Mouse (Mus musculus): ENCODE results near the gene Scly. TPM values are rescaled to one million over a fixed set of nuclear protein-coding genes. Genes with fewer than 3 reads are reported as not detected.

Scly gene
- polyA plus RNA-seq, 1 experiment from 2014 or later, result 23.7 TPM

DNA sequence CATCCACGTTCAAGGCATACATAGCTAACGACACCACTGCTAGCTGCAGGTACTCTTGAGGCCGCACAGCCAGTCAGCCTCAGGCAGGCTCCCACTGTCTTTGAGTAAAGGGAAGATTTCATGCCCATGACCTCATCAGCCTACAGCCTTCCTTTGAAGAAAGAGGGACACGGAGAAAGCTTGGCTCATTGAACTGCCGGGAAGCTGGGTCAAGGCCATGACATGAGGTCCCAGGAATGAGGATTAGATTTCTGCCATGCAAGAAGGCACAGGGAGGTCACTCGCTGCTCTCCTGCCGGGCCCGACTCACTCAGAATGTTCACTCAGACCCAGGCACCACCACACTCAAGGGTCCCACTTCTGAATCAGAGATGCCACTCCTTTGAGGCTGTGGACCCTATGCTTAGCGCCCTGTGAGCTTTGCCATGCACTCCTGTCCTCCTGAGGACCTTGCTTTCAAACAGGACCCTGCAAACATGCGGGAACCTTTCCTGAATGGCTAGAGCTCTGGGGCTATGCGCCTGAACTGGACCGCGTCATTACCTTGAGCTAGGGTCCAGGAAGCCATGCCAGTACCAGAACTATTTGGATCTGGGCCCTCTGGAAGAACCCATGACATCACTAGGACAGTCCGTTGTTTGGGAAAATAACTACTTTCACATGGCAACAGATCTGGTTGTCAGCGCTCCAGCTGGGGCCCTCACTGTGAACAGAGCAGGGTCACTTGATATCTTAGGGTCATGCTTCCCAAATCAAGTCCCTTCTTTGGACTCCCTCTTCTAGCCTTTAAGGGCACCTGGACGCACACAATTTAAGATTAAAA is 66.9 kb downstream of the Scly start:
- Histone ChIP-seq H3K36me3 (ENCODE audit: insufficient read depth, low read length) (0 out of 2 replicates have a peak, but pooled peaks cover 3% of the 10 kb centered on the region), H3K4me2 (ENCODE audit: low read length) (no peak overlapping the region), H3K9ac (ENCODE audit: low read depth, low read length) (no peak overlapping the region), H3K4me1 (replicated peaks; ENCODE audit: insufficient read depth, low read length) (0 out of 2 replicates have a peak, but pooled peaks cover 3% of the 10 kb centered on the region), H3K27ac (no peak overlapping the region), H3K9me3 (replicated peaks; ENCODE audit: low read length) (no peaks in the 10 kb centered on the region), H3K27me3 (ENCODE audit: insufficient read depth, low read length) (no peaks in the 10 kb centered on the region), H3K4me3 (replicated peaks; ENCODE audit: low read depth, low read length) (no peak overlapping the region)
- no peak for TF ChIP-seq CTCF (IDR thresholded peaks at IDR 0.05; ENCODE audit: low read depth)
- 69% methylated on average over 16 of the region's 16 CpGs for WGBS
- DNase-seq (ENCODE audit: low spot score) (peak; percentile 19), ATAC-seq (replicated peaks; ENCODE audit: low FRiP score, low read depth) (no peak)

DNA sequence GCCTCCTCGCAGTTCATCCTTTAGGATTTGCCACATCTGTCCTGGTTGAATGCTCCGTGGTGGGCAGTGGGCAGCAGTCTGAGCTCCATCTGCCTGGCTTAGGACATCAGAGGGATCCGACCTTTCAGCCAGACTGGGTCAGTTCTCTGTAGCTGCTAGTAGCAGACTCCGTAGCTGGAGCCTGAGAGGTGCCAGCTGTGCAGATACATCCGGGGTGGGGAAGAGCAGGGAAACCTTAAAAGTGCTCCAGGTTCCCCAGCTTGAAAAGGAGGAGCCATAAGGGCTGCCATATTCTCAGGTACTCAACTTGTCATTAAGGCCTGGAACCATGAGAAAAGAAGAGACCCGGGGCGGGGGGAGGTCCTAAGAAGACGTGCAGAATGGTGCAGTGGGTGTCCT is 67.7 kb downstream of the Scly start:
- TF ChIP-seq CTCF (IDR thresholded peaks at IDR 0.05; ENCODE audit: low read depth), result no peak
- H3K4me2 ChIP-seq (ENCODE audit: low read length), result peak overlapping the region; percentile 89
- ATAC-seq (replicated peaks; ENCODE audit: low FRiP score, low read depth), result no peak; the same call in 1 of the 2 replicates
- DNase-seq (ENCODE audit: low spot score), result no peak
- 0 out of 2 replicates have a peak, but pooled peaks cover 3% of the 10 kb centered on the region for H3K4me1 ChIP-seq (replicated peaks; ENCODE audit: insufficient read depth, low read length)
- peak overlapping the region; percentile 59; the same call in 1 of the 2 replicates for H3K9ac ChIP-seq (ENCODE audit: low read depth, low read length)
- H3K36me3 ChIP-seq (ENCODE audit: insufficient read depth, low read length), result 0 out of 2 replicates have a peak, but pooled peaks cover 5% of the 10 kb centered on the region
- H3K4me3 ChIP-seq (replicated peaks; ENCODE audit: low read depth, low read length), result peak overlapping the region; percentile 37; the same call in 1 of the 2 replicates
- H3K9me3 ChIP-seq (replicated peaks; ENCODE audit: low read length), result no peaks in the 10 kb centered on the region
- WGBS, result 26% methylated on average over 8 of the region's 8 CpGs
- no peak overlapping the region for H3K27ac ChIP-seq
- H3K27me3 ChIP-seq (ENCODE audit: insufficient read depth, low read length), result no peaks in the 10 kb centered on the region

DNA sequence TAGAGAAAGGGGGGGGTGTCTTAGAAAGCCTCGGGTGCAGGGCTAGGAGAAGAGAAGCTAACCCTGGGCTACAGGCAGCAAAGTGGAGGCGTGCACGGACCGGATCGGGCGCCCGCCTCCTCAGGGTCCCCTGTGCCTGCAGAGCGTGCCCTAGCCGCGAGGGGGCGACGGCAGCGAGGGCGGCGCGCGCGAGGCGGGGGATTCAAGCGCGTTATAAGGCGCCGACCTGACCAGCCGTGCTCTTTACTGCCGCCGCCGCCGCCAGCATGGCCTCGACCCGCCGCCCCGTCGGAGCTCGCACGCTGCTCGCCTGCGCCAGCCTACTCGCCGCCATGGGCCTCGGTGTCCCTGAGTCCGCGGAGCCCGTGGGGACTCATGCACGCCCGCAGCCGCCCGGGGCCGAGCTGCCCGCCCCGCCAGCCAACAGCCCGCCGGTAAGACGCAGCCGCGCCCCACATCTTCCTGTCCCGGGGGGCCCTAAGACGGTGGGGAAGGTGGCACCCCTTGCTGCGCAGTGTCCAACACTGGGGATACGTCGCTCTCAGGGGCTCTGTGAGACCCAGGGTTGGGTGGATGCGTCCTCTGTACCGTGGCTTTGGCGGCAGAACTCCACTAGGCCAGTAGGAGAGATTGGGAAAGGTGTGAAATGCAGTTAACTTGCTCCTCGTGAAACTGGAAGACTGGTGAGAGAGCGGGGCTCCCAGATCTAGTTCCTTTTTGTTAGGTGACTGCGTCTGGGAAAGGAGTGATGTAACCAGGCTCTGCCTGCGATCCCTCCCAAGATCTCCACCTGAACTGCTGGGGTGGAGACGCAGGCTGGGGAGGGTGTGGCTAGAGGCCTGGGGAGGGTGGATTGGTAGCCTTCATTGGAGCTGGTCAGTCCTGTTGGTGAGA is 68.3 kb downstream of the Scly start, which contains the start of gene Erfe:
Gene Erfe (plus strand): TSS at position 216 of the 894 bp plus-strand sequence.
- under 1% methylated on average over 59 of the region's 68 CpGs for WGBS
- Histone ChIP-seq H3K9ac (ENCODE audit: low read depth, low read length) (peak within 1 kb of the TSS; percentile 59), H3K9me3 (replicated peaks; ENCODE audit: low read length) (no peaks in the 10 kb centered on the region), H3K36me3 (ENCODE audit: insufficient read depth, low read length) (0 out of 2 replicates have a peak, but pooled peaks cover 11% of the 10 kb centered on the region), H3K27me3 (ENCODE audit: insufficient read depth, low read length) (no peaks in the 10 kb centered on the region), H3K27ac (no peak within 1 kb of the TSS), H3K4me1 (replicated peaks; ENCODE audit: insufficient read depth, low read length) (0 out of 2 replicates have a peak, but pooled peaks cover 3% of the 10 kb centered on the region), H3K4me3 (replicated peaks; ENCODE audit: low read depth, low read length) (peak within 1 kb of the TSS; percentile 37), H3K4me2 (ENCODE audit: low read length) (peak within 1 kb of the TSS; percentile 89)
- TF ChIP-seq CTCF (IDR thresholded peaks at IDR 0.05; ENCODE audit: low read depth), result peak; percentile 80
- DNase-seq (ENCODE audit: low spot score) (peak; percentile 75), ATAC-seq (replicated peaks; ENCODE audit: low FRiP score, low read depth) (peak; percentile 52)

DNA sequence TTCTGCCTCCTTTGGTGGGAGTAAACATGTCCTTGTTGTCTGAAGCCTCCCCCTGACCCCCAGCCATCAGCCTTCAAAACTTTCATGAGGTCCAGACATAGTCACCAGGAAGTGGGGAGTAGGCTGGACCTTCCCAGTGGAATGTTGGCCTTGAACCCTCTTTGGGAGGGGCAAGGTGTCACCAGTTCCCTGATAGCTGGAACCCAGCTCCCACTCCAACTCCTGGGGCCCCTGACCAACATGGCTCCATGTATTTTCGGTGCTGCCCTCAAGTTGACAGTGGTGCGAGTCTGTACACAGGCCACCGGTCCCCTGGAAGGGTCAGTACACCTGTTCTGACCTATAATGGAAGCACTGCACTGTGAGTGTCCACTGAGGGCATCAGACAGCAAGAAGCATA is 69.2 kb downstream of the Scly start:
- Histone ChIP-seq H3K4me3 (replicated peaks; ENCODE audit: low read depth, low read length) (no peak overlapping the region), H3K27ac (no peak overlapping the region), H3K9ac (ENCODE audit: low read depth, low read length) (no peak overlapping the region), H3K27me3 (ENCODE audit: insufficient read depth, low read length) (no peaks in the 10 kb centered on the region), H3K36me3 (ENCODE audit: insufficient read depth, low read length) (peaks cover 18% of the 10 kb centered on the region), H3K9me3 (replicated peaks; ENCODE audit: low read length) (no peaks in the 10 kb centered on the region), H3K4me2 (ENCODE audit: low read length) (no peak overlapping the region), H3K4me1 (replicated peaks; ENCODE audit: insufficient read depth, low read length) (0 out of 2 replicates have a peak, but pooled peaks cover 3% of the 10 kb centered on the region)
- ATAC-seq (replicated peaks; ENCODE audit: low FRiP score, low read depth) (no peak), DNase-seq (ENCODE audit: low spot score) (no peak)
- TF ChIP-seq CTCF (IDR thresholded peaks at IDR 0.05; ENCODE audit: low read depth), result no peak
- 100% methylated on average over 3 of the region's 3 CpGs for WGBS

DNA sequence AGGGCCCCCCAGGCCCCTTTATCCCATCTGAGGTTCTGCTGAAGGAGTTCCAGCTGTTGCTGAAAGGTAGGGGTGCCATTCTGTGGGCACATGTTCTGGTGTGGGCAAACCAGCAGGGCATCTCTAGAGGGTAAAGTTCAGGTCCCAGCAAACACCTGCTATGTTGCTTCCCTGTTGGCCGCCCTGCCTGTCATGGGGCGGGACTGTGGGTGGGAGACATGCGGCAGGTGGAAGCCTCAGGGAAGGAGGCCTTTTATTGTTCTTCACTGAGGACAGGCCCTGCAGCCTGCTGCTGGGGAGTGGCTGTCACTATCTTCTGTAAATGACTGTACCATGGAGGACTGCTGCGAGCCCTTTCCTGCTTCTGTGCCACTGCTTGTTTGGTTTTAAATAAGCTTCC is 71.3 kb downstream of the Scly start:
- Histone ChIP-seq H3K4me2 (ENCODE audit: low read length) (no peak overlapping the region), H3K4me3 (replicated peaks; ENCODE audit: low read depth, low read length) (no peak overlapping the region), H3K9ac (ENCODE audit: low read depth, low read length) (no peak overlapping the region), H3K36me3 (ENCODE audit: insufficient read depth, low read length) (peaks cover 35% of the 10 kb centered on the region), H3K9me3 (replicated peaks; ENCODE audit: low read length) (no peaks in the 10 kb centered on the region), H3K4me1 (replicated peaks; ENCODE audit: insufficient read depth, low read length) (0 out of 2 replicates have a peak, but pooled peaks cover 3% of the 10 kb centered on the region), H3K27me3 (ENCODE audit: insufficient read depth, low read length) (no peaks in the 10 kb centered on the region), H3K27ac (no peak overlapping the region)
- TF ChIP-seq CTCF (IDR thresholded peaks at IDR 0.05; ENCODE audit: low read depth), result no peak
- 56% methylated on average over 4 of the region's 4 CpGs for WGBS
- no peak for ATAC-seq (replicated peaks; ENCODE audit: low FRiP score, low read depth)
- DNase-seq (ENCODE audit: low spot score), result no peak

DNA sequence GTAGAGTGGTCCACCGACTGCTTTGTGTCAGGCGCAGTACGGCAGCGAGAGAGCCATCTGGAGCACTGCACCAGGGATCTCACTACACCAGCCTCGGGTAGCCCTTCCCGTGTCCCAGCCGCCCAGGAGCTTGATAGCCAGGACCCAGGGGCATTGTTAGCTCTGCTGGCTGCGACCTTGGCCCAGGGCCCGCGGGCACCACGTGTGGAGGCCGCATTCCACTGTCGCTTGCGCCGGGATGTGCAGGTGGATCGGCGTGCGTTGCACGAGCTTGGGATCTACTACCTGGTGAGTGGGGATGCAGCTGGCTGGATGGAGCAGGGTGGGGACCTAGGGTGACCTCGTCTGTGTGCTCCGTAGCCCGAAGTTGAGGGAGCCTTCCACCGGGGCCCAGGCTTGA is 71.9 kb downstream of the Scly start:
- H3K27ac ChIP-seq, result no peak overlapping the region
- no peak for ATAC-seq (replicated peaks; ENCODE audit: low FRiP score, low read depth)
- no peaks in the 10 kb centered on the region for H3K9me3 ChIP-seq (replicated peaks; ENCODE audit: low read length)
- H3K4me2 ChIP-seq (ENCODE audit: low read length), result no peak overlapping the region
- no peak overlapping the region for H3K4me3 ChIP-seq (replicated peaks; ENCODE audit: low read depth, low read length)
- peaks cover 41% of the 10 kb centered on the region for H3K36me3 ChIP-seq (ENCODE audit: insufficient read depth, low read length)
- DNase-seq (ENCODE audit: low spot score), result no peak
- no peak overlapping the region for H3K9ac ChIP-seq (ENCODE audit: low read depth, low read length)
- 88% methylated on average over 23 of the region's 23 CpGs for WGBS
- TF ChIP-seq CTCF (IDR thresholded peaks at IDR 0.05; ENCODE audit: low read depth), result no peak
- 0 out of 2 replicates have a peak, but pooled peaks cover 3% of the 10 kb centered on the region for H3K4me1 ChIP-seq (replicated peaks; ENCODE audit: insufficient read depth, low read length)
- no peaks in the 10 kb centered on the region for H3K27me3 ChIP-seq (ENCODE audit: insufficient read depth, low read length)

Other genes starting within 250 kb of the Scly start
- 0.20 and 0.28 TPM in 2 replicates for gene Rbm44, start 153.2 kb upstream of the Scly start, polyA plus RNA-seq (2015; fragmentation: Nextera tagmentation; extraction: Ambion mirVana)
- gene Ramp1, start 118.5 kb upstream of the Scly start, polyA plus RNA-seq (2015; fragmentation: Nextera tagmentation; extraction: Ambion mirVana), result 2.1 and 2.5 TPM in 2 replicates
- 67.3 and 68.6 TPM in 2 replicates for gene Ube2f, start 48.0 kb upstream of the Scly start, polyA plus RNA-seq (2015; fragmentation: Nextera tagmentation; extraction: Ambion mirVana)
- 0.05 and 0.09 TPM in 2 replicates for gene Espnl, start 23.7 kb downstream of the Scly start, polyA plus RNA-seq (2015; fragmentation: Nextera tagmentation; extraction: Ambion mirVana)
- 0.22 and 0.39 TPM in 2 replicates for gene Klhl30, start 52.7 kb downstream of the Scly start, polyA plus RNA-seq (2015; fragmentation: Nextera tagmentation; extraction: Ambion mirVana)
- gene Erfe, start 68.1 kb downstream of the Scly start, polyA plus RNA-seq (2015; fragmentation: Nextera tagmentation; extraction: Ambion mirVana), result 0.84 and 1.2 TPM in 2 replicates
- gene Ilkap, start 100.5 kb downstream of the Scly start, polyA plus RNA-seq (2015; fragmentation: Nextera tagmentation; extraction: Ambion mirVana), result 91.0 and 99.8 TPM in 2 replicates
- 60.6 and 62.2 TPM in 2 replicates for gene Hes6, start 115.7 kb downstream of the Scly start, polyA plus RNA-seq (2015; fragmentation: Nextera tagmentation; extraction: Ambion mirVana)
- gene Per2, start 161.0 kb downstream of the Scly start, polyA plus RNA-seq (2015; fragmentation: Nextera tagmentation; extraction: Ambion mirVana), result 2.3 and 2.7 TPM in 2 replicates
- 6.3 and 6.5 TPM in 2 replicates for gene Traf3ip1, start 196.3 kb downstream of the Scly start, polyA plus RNA-seq (2015; fragmentation: Nextera tagmentation; extraction: Ambion mirVana)
- 4.0 and 4.3 TPM in 2 replicates for gene Asb1, start 242.2 kb downstream of the Scly start, polyA plus RNA-seq (2015; fragmentation: Nextera tagmentation; extraction: Ambion mirVana)